Mouse (Mus musculus) forebrain, embryonic 11.5 days (tissue): Measurements from ENCODE around the gene Ptges2. TPM values are rescaled to one million over a fixed set of nuclear protein-coding genes. Genes with fewer than 3 reads are reported as not detected.
"Not testable (repeated sequence)": the region's sequence is repeated elsewhere in the genome, so short reads cannot be mapped to it uniquely, and the experiment has no call there.

ENCODE experiments used
- ATAC-seq: fragments of 200-750 bp; cut with Nextera tagmentation; replicated peaks from 2 replicates; pipeline ENCODE4 v1.8.0; 2017; ENCODE audit warnings: moderate TSS enrichment; ENCODE audit not compliant: low FRiP score
- DNase-seq: peaks from one replicate; pipeline ENCODE4 v3.0.0-alpha.2; 2017; ENCODE audit warnings: low spot score
- H3K27ac ChIP-seq: fragments of 300-500 bp; sonication (generic); 2 replicates; pipeline ENCODE4 v1.5.1; 2014; ENCODE audit warnings: low read depth, low read length
- H3K27me3 ChIP-seq: fragments of 300-500 bp; sonication (generic); 2 replicates; pipeline ENCODE4 v1.6.1; 2014; ENCODE audit warnings: mild to moderate bottlenecking, low read length, mixed read lengths; ENCODE audit not compliant: control insufficient read depth, insufficient read depth
- H3K36me3 ChIP-seq: fragments of 300-500 bp; sonication (generic); 2 replicates; pipeline ENCODE4 v1.6.1; 2014; ENCODE audit warnings: mild to moderate bottlenecking, low read length, moderate library complexity, mixed read lengths; ENCODE audit not compliant: control insufficient read depth, insufficient read depth
- H3K4me1 ChIP-seq: fragments of 300-500 bp; sonication (generic); replicated peaks from 2 replicates; pipeline ENCODE4 v1.6.1; 2014; ENCODE audit warnings: low read length, mixed read lengths; ENCODE audit not compliant: control insufficient read depth, insufficient read depth
- H3K4me2 ChIP-seq: fragments of 300-500 bp; sonication (generic); 2 replicates; pipeline ENCODE4 v1.6.1; 2014; ENCODE audit warnings: low read depth, mild to moderate bottlenecking, low read length, moderate library complexity, mixed read lengths; ENCODE audit not compliant: severe bottlenecking
- H3K4me3 ChIP-seq: fragments of 300-500 bp; sonication (generic); 2 replicates; pipeline ENCODE4 v1.5.1; 2014; ENCODE audit warnings: low read depth, low read length
- H3K9ac ChIP-seq: fragments of 300-500 bp; sonication (generic); 2 replicates; pipeline ENCODE4 v1.6.1; 2014; ENCODE audit warnings: low read length
- H3K9me3 ChIP-seq: fragments of 300-500 bp; sonication (generic); 2 replicates; pipeline ENCODE4 v1.6.1; 2016; ENCODE audit warnings: low read length, mixed read lengths; ENCODE audit not compliant: control insufficient read depth
- WGBS: fragments of 180-500 bp; shearing (Covaris S2); extraction: QIAGEN DNeasy Blood & Tissue Kit; methylation state at CpG from one replicate; pipeline ENCODE4 v1.1.7; 2014; 5-methylcytosine and 5-hydroxymethylcytosine counted together
- polyA plus RNA-seq: library from polyadenylated mRNA; unstranded; fragments of >200 nt; fragmentation: Nextera tagmentation; extraction: Ambion mirVana; gene quantifications from 2 replicates; pipeline ENCODE4 v1.2.1, GENCODE M21; 2014

Gene Ptges2
- polyA plus RNA-seq, 1 experiment from 2014 or later, result 28.0 TPM

- H3K9me3 ChIP-seq, result no peaks in the 10 kb centered on the region
- no peak overlapping the region for H3K4me2 ChIP-seq
Measured at GRCm38 (mm10) chr2:32353836-32354235, 41.9 kb upstream of the Ptges2 start.

GRCm38 (mm10) chr2:32354336-32354895 is 41.3 kb upstream of the Ptges2 start:
- H3K4me2 ChIP-seq, result no peak overlapping the region
- H3K36me3 ChIP-seq, result no peaks in the 10 kb centered on the region
- DNase-seq, result no peak
- H3K9me3 ChIP-seq, result no peaks in the 10 kb centered on the region
- no peak for ATAC-seq
- H3K9ac ChIP-seq, result no peak overlapping the region
- no peaks in the 10 kb centered on the region for H3K27me3 ChIP-seq
- no peak overlapping the region for H3K4me3 ChIP-seq
- no peak overlapping the region for H3K27ac ChIP-seq
- WGBS, result 81% methylated on average over 3 of the region's 3 CpGs
- H3K4me1 ChIP-seq, result 0 out of 2 replicates have a peak, but pooled peaks cover 7% of the 10 kb centered on the region

More at GRCm38 (mm10) chr2:32353836-32354235, 41.9 kb upstream of the Ptges2 start:
- DNase-seq (no peak), ATAC-seq (no peak)
- Histone ChIP-seq H3K4me1 (0 out of 2 replicates have a peak, but pooled peaks cover 7% of the 10 kb centered on the region), H3K27me3 (no peaks in the 10 kb centered on the region), H3K36me3 (no peaks in the 10 kb centered on the region), H3K4me3 (no peak overlapping the region), H3K27ac (no peak overlapping the region), H3K9ac (no peak overlapping the region)
- 70% methylated on average over 6 of the region's 6 CpGs for WGBS

GRCm38 (mm10) chr2:32356216-32356615 is 39.5 kb upstream of the Ptges2 start:
- peaks cover 7% of the 10 kb centered on the region; the same call in 1 of the 2 replicates for H3K4me1 ChIP-seq
- no peak for ATAC-seq
- H3K9me3 ChIP-seq, result no peaks in the 10 kb centered on the region
- 85% methylated on average over 10 of the region's 10 CpGs for WGBS
- H3K4me3 ChIP-seq, result no peak overlapping the region
- H3K36me3 ChIP-seq, result no peaks in the 10 kb centered on the region
- H3K27me3 ChIP-seq, result no peaks in the 10 kb centered on the region
- no peak overlapping the region for H3K4me2 ChIP-seq
- no peak for DNase-seq
- H3K27ac ChIP-seq, result no peak overlapping the region
- no peak overlapping the region for H3K9ac ChIP-seq

- peaks cover 5% of the 10 kb centered on the region for H3K27me3 ChIP-seq
- H3K27ac ChIP-seq, result no peak overlapping the region
- WGBS, result 79% methylated on average over 3 of the region's 3 CpGs
- H3K4me3 ChIP-seq, result no peak overlapping the region
- H3K36me3 ChIP-seq, result no peaks in the 10 kb centered on the region
- H3K9me3 ChIP-seq, result no peaks in the 10 kb centered on the region
- no peak for ATAC-seq
- H3K9ac ChIP-seq, result no peak overlapping the region
- peaks cover 2% of the 10 kb centered on the region; the same call in 1 of the 2 replicates for H3K4me1 ChIP-seq
- no peak overlapping the region for H3K4me2 ChIP-seq
- DNase-seq, result no peak
Measured at GRCm38 (mm10) chr2:32357710-32358109, 38.0 kb upstream of the Ptges2 start.

GRCm38 (mm10) chr2:32358381-32358780 is 37.3 kb upstream of the Ptges2 start:
- 70% methylated on average over 10 of the region's 10 CpGs for WGBS

DNA sequence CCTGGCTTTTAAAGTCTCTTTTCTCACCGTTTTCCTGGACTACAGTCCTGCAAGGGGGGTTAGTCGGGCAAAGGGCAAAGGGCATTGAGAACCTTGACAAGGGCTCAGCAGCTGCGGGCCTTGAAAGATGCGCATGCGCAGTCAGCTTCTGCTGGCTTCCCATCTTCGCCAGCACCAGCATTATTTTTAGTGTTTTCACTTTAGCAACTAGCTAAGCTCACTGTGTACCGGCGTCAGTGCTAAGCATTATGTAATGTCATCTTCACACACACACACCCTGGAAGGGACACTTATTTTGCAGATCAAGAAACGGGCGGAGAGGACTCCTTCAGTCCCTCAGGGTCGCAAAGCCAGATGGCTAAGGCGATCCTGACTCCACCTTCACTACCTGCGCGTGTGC is 35.0 kb upstream of the Ptges2 start:
- peak overlapping the region; percentile 70 for H3K4me2 ChIP-seq
- H3K9me3 ChIP-seq, result no peaks in the 10 kb centered on the region
- peaks cover 5% of the 10 kb centered on the region for H3K27me3 ChIP-seq
- DNase-seq (peak; percentile 79), ATAC-seq (no peak)
- WGBS, result 4% methylated on average over 14 of the region's 14 CpGs
- no peak overlapping the region for H3K27ac ChIP-seq
- peaks cover 5% of the 10 kb centered on the region for H3K4me1 ChIP-seq
- no peak overlapping the region for H3K9ac ChIP-seq
- peak overlapping the region; percentile 30 for H3K4me3 ChIP-seq
- no peaks in the 10 kb centered on the region; the same call in 1 of the 2 replicates for H3K36me3 ChIP-seq

More at GRCm38 (mm10) chr2:32358381-32358780, 37.3 kb upstream of the Ptges2 start:
- ATAC-seq (no peak), DNase-seq (no peak)
- peaks cover 5% of the 10 kb centered on the region for H3K27me3 ChIP-seq
- peaks cover 1% of the 10 kb centered on the region; the same call in 1 of the 2 replicates for H3K4me1 ChIP-seq
- no peaks in the 10 kb centered on the region for H3K36me3 ChIP-seq
- no peak overlapping the region for H3K4me2 ChIP-seq
- no peaks in the 10 kb centered on the region for H3K9me3 ChIP-seq
- no peak overlapping the region for H3K9ac ChIP-seq
- H3K4me3 ChIP-seq, result no peak overlapping the region
- no peak overlapping the region for H3K27ac ChIP-seq

DNA sequence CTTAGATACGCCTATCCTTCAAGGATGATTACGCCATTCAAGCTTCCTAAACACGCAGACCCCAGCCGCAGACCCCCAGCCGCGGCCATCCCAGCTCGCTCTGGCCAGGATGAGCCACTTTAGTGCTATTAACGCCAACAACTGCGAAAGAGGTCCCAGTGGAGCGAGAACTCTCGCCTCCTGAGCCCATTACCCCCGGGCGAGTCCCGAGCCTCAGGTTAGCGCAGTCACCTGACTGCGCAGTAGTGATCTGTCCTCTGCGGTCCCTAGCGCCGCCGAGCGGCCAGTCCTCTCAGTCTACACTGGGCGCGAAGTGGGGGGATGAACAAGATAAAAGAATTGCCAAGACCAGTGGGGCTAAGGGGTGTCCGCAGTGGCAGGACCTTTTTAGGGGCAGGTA is 34.3 kb upstream of the Ptges2 start:
- H3K4me3 ChIP-seq, result peak overlapping the region; percentile 30
- H3K27me3 ChIP-seq, result peaks cover 5% of the 10 kb centered on the region
- ATAC-seq, result peak; percentile 53; the same call in 1 of the 2 replicates
- peak overlapping the region; percentile 70 for H3K4me2 ChIP-seq
- H3K36me3 ChIP-seq, result no peaks in the 10 kb centered on the region; the same call in 1 of the 2 replicates
- H3K9ac ChIP-seq, result peak overlapping the region; percentile 39
- WGBS, result under 1% methylated on average over 24 of the region's 24 CpGs
- H3K4me1 ChIP-seq, result peaks cover 5% of the 10 kb centered on the region
- peak; percentile 80 for DNase-seq
- H3K27ac ChIP-seq, result no peak overlapping the region
- H3K9me3 ChIP-seq, result no peaks in the 10 kb centered on the region

DNA sequence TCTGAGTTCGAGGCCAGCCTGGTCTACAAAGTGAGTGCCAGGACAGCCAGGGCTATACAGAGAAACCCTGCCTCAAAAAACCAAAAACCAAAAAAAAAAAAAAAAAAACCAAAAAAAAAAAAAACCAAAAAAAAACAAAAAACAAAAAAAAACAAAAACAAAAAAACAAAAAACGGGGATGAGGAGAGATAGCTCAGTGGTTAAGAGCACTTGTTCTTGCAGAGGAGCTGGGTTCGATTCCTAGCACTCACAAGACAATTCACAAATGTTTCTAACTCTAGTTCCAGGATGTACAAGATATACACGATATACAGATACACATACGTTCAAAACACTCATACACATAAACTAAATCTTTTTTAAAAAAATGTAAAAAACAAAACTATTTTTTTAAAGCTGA is 33.4 kb upstream of the Ptges2 start:
- not testable (repeated sequence) for H3K4me1 ChIP-seq, DNase-seq, H3K9me3 ChIP-seq, H3K27ac ChIP-seq, H3K9ac ChIP-seq, ATAC-seq, H3K36me3 ChIP-seq, H3K27me3 ChIP-seq
- peak overlapping the region; percentile 81 for H3K4me3 ChIP-seq
- H3K4me2 ChIP-seq, result peak overlapping the region; percentile 82
- WGBS, result 43% methylated on average over 5 of the region's 5 CpGs

GRCm38 (mm10) chr2:32362817-32363340 is 32.8 kb upstream of the Ptges2 start:
- WGBS, result 1% methylated on average over 53 of the region's 53 CpGs
- peak overlapping the region; percentile 75 for H3K27ac ChIP-seq
- ATAC-seq (peak; percentile 87), DNase-seq (peak; percentile 95)
- no peaks in the 10 kb centered on the region for H3K9me3 ChIP-seq
- H3K4me3 ChIP-seq, result peak overlapping the region; percentile 81
- peaks cover 5% of the 10 kb centered on the region for H3K4me1 ChIP-seq
- no peaks in the 10 kb centered on the region; the same call in 1 of the 2 replicates for H3K36me3 ChIP-seq
- peak overlapping the region; percentile 93 for H3K9ac ChIP-seq
- H3K27me3 ChIP-seq, result peaks cover 5% of the 10 kb centered on the region
- peak overlapping the region; percentile 82 for H3K4me2 ChIP-seq
